Mouse (Mus musculus) liver, embryonic 14.5 days (tissue): Measurements from ENCODE around the gene Dolpp1.

Experiments used
- CTCF ChIP-seq: IDR thresholded peaks from 2 replicates; pipeline ENCODE4 v1.5.1; 2016; ENCODE audit warnings: antibody characterized with exemption, low read depth, control low read depth
- EP300 ChIP-seq: IDR thresholded peaks from 2 replicates; pipeline ENCODE4 v1.6.1; 2016; ENCODE audit warnings: antibody characterized with exemption, low read depth

GRCm38 (mm10) chr2:30362865-30363264 lies 29.2 kb upstream of the Dolpp1 start:
- peak; percentile 53 for TF ChIP-seq CTCF
- no peak for TF ChIP-seq EP300
